Mouse (Mus musculus) right cerebral cortex, adult 18-20 months (tissue): ENCODE results near the gene Hexb.
A peak's percentile ranks its signal among the peaks of the same experiment; 100 is the strongest.
"Not testable (repeated sequence)": the region's sequence is repeated elsewhere in the genome, so short reads cannot be mapped to it uniquely, and the experiment has no call there.

ENCODE experiments used
- DNase-seq: peaks from one replicate; pipeline ENCODE4 v3.0.0; 2022; ENCODE audit warnings: mixed read lengths

Gene Hexb

DNA sequence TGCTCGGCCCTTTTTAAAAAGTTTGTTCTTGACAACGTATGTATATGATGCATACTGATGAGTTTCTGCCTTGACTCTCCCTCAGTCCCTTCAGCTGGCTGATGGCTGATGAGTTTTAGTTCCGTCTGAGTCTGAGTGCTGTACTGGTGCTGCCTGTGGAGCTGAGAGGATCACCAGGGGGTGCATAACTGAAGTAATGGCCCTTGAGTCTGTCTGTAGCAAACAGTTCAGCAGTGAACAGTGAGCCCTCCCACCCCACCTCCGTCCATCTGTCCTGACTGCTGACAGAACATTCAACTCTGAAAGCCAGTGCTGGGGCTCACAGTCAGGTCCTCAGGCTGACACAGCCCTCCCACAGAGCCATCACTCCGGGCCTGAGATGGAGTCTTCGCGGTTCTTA lies 19.2 kb downstream of the Hexb start:
- no peak for DNase-seq

GRCm38 (mm10) chr13:97176731-97177130 lies 21.4 kb downstream of the Hexb start:
- no peak for DNase-seq

DNA sequence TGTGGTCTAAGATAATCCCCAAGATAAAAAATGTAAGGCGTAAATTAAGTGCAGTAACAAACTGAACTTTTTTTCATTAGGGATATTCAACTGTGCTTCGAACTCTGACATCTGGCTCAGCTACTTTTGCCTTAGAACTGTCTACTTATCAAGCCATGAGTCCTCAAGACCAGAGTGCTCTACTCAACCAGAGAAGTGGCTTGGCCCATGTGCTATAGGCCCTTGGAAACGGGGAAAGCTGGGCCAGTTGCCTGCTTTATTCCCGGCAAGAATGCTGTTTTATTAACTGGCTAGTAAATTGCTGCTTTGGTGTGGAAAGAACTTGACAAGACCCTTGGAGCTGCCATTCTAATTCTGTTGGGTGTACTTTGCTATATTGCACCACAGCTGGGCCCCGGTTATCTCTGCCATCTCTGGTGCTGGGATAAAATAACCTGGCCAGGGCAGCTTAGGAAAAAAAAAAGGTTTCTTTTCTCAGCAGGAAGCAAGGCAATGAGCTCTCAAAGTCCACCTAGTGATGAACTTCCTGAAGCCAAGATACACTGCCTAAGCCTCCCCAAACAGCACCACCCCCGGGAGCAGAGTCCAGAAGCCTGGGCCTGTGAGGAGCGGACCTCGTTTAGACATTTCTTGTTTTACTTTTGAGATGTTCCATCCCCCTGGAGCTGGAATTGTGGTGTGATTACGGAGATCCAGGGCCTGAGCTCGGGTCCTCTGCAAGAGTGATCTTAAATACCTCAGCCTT lies 22.5 kb downstream of the Hexb start:
- no peak for DNase-seq

DNA sequence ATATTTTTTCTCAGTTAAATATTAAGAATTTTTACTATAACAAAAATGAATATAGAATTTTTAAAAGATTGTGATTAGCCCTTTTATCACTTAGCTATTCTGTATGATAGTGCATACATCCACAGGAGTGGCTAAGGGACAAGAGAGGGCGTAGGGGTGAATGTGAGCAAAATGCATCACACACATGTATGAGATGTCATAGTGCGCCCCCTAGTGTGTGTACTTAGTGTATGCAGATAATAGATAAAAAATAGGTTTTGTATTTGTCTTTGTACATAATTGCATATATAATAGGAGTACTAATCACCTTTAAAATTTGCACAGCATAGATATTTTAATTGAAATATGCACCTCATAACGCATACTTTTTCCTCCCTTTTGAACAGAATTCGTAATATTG lies 52.3 kb downstream of the Hexb start:
- DNase-seq, result peak; percentile 21

- no peak for DNase-seq
Observed at GRCm38 (mm10) chr13:97142321-97142720, 55.8 kb downstream of the Hexb start.

DNA sequence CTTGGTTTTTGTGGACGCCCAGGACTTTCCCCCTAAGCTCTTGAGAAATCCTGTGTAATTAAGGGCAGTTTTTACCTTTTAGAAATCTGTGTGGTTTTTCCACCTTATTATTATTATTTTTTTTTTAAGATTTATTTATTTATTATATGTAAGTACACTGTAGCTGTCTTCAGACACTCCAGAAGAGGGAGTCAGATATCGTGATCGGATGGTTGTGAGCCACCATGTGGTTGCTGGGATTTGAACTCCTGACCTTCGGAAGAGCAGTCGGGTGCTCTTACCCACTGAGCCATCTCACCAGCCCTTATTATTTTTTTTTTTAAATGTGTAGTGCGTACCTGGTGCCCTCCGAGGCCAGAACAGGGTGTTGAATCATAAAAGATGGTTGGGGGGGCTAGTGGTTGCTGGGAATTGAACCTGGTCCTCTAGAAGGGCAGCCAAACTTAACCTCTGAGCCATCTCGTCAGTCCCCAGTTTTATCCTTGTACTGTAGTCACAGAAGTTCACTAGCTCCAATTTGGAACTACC lies 59.7 kb downstream of the Hexb start:
- DNase-seq, result not testable (repeated sequence)

- peak; percentile 93 for DNase-seq
Observed at GRCm38 (mm10) chr13:97137466-97138400, 60.4 kb downstream of the Hexb start, which contains the start of the genes Gfm2 and Nsa2. Gene Gfm2 (plus strand): TSS chr13:97137937. Gene Nsa2 (minus strand): TSS chr13:97137937.

DNA sequence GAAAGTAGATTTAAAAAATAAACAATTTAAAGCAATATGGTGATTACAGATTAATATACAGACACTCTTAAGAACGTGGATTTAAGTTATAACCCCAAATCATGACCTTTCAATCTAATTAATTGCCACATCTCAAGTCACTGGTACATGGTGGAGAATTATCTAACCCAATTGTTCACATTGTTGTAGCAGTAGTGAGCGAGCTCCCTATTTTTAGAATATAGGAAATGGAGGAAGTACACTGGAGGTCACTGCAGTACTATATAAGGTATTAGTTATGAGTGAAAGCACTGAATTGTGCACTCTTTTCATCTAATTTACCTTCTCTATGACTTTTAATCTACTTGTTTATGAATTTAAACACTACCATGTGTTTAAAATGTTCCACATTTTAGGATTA lies 67.7 kb downstream of the Hexb start:
- not testable (repeated sequence) for DNase-seq

- not testable (repeated sequence) for DNase-seq
Observed at GRCm38 (mm10) chr13:97129654-97130053, 68.5 kb downstream of the Hexb start.
